Mouse (Mus musculus): ENCODE results near the gene Bfar.

- TF ChIP-seq POLR2A (IDR thresholded peaks at IDR 0.05; ENCODE audit: low read depth, low read length), result peak; percentile 87
- TF ChIP-seq CTCF (IDR thresholded peaks at IDR 0.05; ENCODE audit: extremely low read depth, insufficient read depth, insufficient read length, insufficient replicate concordance), result no peak
Measured at GRCm38 (mm10) chr16:13671685-13672385, at the start of gene Bfar, which contains the start of gene 3110001I22Rik.

Measured in spleen, adult 2 months (tissue).